Mouse (Mus musculus): Measurements from ENCODE around the gene Pdhb. TPM values are rescaled to one million over a fixed set of nuclear protein-coding genes. Genes with fewer than 3 reads are reported as not detected.
A peak's percentile ranks its signal among the peaks of the same experiment; 100 is the strongest.

Pdhb gene
- 100 to 1,000 TPM; 211 to 216 TPM for total RNA-seq (2021)
- long read RNA-seq, experiment 1, transcript Pdhb-201 (10 exons, 1,513 nt), result major isoform, 136 of 151 reads
- long read RNA-seq, experiment 1, partial matches to known transcripts, result 5 of 151 reads
- long read RNA-seq, experiment 1, other reads (novel, unspliced or antisense), result 5 of 151 reads
- long read RNA-seq, experiment 2, transcript Pdhb-201 (10 exons, 1,513 nt), result major isoform, 226 of 260 reads
- long read RNA-seq, experiment 2, partial matches to known transcripts, result 13 of 260 reads
- long read RNA-seq, experiment 2, other reads (novel, unspliced or antisense), result 14 of 260 reads

DNA sequence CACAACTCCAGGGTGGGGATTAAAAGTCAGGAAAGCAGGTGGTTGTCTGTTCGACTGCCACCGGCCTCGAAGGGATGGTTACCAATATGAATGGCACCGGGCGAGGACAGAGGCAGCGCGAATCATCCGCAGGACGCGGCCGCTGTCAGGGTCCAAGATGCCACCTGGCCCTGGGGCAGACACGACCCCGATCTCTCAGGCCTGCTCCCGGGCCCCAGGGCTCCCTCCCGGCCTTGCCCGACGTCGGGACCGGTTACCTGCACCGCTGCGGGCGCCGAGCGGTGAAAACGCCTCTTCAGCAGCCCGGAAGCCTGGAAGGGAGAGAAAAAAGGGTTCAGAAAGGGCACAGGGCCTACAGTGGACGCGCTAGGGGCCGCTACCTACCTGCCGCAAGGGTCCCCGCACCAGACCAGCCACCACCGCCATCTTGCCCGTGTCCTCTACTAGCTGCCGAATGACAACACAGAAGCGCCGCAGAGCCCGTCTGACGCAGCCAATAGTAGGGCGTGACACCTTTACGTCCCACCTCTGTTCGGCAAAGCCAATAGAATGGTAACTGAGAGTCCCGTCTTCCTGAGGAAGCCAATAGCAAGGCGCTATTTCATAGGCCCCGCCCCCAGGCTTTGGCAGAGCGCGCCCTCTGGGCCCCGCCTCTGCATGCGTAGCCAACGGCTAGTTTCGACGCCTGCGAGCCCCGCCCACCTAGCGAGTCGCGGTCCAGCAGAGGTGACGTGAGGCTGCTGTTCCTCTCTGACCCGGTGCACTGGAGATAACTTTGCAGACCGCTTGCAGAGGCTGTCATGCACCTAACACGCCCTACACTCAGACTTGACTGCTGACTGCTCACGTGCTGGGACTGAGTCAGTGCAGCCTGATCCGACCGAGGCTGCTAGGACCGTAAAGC lies at the start of gene Pdhb:
Gene Pdhb, minus strand, starts transcription at position 519 of the 904 bp plus-strand sequence.
- peak; percentile 97 to 99 for DNase-seq (ENCODE audit: low spot score in 2 of 2)

DNA sequence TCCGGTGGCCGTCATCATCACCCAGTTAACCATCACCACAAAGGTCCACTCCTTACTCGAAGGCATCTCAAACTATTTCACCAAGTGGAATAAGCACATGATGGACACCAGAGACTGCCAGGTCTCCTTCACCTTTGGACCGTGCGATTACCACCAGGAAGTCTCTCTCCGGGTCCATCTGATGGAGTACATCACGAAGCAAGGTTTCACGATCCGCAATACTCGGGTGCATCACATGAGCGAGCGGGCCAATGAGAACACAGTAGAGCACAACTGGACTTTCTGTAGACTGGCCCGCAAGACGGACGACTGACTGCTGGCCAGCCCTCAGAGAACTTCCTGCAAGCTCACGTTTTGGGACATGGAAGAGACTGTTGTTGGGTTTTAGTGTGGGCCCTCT lies 49.7 kb upstream of the Pdhb start:
- no peak for DNase-seq (ENCODE audit: low spot score in 2 of 2)

DNA sequence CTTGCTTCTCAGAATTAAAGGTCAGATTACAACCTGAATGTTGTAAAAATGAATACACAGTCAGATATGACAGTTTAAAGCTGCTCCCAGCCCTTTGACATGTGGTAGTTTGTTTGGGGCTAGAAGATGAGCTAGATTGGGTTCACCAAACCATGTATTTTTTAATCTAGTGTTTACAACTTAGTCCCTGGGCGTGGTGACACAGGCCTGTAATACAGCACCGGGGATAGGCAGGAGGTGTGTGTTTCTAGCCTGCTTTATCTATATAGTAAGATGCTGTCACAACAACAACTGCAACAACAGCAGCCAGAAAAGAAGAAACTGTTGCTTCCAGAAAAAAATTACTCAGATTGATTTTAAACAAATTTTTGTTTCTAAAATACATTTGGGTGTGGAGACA lies 48.1 kb upstream of the Pdhb start:
- no peak for DNase-seq (ENCODE audit: low spot score in 2 of 2)

DNA sequence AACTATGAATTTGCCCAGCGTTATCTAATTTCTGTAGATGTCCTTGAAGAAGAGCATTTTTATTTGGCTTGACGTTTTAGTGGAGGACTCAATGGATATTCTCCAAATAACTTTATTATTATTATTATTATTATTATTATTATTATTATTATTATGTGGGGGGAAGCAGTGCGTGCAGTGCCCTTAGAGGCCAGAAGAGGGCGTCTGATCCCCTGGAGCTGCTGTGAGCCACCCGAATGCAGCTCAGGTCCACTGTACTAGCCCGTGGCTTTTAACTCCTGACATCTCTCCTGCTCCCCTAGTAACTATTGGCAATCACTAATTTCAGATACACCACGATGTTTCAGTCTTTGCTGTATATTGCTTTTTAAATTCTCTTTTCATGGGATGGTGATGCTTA lies 47.5 kb upstream of the Pdhb start:
- DNase-seq (ENCODE audit: low spot score in 2 of 2), result no peak

DNA sequence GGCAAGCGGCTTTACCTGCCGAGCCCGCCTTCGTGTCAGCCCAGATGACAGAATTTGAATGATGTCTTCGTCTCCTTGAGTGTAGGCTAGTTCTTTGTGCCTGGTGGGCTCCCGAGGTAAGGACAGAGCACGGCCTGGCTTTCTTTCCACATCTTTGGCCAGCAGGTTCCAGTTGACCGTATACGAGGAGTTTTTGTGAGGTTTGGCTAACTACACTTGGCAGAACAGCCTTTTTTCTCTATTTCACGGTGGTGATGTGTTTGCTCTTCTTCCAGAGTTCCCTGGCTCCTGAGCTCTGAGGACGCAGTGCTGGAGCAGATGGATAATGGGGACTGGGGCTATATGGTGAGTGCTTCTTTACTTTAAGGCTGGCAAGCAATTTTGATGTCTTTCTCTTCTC lies 47.1 kb upstream of the Pdhb start:
- no peak for DNase-seq (ENCODE audit: low spot score in 2 of 2)

DNA sequence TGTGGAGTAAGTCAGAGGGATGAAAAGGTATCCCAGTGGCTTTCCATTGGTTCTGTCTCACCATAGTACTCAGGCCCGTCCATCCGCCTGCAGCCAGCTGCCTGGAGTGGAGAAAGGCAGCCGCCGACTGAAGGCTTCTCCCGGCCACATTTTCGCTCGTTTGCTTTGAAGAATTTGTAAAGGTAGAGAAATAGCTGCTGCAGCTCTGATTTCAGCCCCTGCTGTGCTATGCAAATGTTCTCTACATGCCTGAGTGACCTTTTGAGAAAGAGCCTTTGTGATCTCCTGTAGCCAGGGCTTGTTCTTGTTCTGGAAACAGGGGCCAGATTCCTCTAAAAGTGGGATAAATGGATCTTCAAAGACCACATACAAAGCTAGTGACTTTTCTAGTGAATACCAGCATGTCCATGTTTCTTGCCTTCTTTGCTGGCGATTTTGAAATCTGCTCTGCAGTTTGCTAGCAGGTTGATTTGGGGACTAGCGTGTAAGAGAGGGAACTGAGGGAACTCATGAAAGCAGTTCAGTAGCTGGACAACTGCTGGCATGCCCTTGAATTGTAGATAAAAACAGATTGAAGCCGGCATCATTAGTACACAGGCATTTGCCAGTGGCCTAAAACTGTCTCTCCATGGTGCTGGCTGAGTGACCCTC lies 46.0 kb upstream of the Pdhb start:
- no peak for DNase-seq (ENCODE audit: low spot score in 2 of 2)

DNA sequence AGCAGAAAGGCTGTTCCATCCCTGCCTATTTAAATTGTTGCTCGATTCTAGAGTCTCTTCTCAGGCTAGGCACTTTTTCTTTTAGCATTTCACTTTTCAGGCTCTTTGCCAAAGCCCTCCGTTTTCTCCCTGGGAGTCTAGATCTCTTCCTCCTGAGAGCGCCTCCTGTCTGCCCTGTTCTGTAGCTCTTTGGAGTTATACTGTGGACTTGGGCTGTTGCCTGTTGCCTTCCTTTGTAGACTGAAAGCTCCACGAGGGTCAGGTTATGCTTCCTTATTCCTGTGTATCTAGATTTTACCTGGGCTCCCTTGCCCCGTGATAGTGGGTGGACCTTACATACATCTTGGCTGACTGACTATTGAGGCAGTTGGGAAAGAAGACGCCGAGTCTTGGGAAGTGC lies 45.4 kb upstream of the Pdhb start:
- DNase-seq (ENCODE audit: low spot score in 2 of 2), result no peak

DNA sequence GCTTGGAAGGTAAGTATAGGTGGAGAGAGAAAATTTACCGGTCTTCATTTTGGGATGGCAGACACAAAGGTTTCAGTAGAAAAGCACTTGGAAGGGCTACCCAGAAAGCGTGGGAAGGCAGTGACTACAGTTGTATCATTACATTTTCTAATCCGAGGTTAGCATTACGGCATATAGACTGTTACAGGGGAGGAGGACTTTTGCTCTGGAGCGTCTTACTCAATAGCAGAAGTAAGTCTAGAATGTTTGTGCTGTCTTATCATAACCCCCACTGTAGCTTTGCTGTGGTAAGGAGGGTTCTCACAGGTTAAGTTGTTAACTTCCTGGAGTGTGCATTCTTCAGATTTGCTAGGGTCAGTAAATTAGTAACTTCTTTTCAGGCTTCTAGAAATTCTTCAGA lies 43.3 kb upstream of the Pdhb start:
- DNase-seq (ENCODE audit: low spot score in 2 of 2), result no peak

DNA sequence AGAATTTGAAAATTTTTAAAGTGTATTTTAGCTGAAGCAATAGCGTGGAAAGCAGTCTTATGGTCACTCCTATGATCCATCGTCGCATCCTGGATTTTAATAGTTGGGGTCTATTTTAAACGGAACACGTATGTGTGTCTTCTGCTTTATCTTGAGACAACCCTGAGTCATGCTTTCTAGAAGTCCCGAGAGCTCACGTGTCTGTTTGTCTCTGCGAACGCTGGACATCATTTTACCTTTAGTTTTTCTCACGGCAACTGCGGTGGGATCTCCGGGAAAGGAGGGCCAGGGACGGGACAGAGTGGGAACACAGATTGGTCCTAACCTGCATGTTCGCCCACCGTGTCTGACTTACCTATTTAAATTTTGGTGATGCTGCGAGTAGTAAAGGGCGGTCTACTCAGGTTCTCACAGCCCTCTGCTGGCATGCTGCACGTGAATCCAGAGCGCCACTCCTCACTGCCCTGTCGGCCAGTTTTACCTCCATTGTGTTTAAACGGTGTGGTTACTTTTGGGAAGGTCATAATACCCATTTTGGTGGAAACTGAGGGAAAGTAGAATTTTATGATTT lies 42.5 kb upstream of the Pdhb start:
- DNase-seq (ENCODE audit: low spot score in 2 of 2), result no peak

DNA sequence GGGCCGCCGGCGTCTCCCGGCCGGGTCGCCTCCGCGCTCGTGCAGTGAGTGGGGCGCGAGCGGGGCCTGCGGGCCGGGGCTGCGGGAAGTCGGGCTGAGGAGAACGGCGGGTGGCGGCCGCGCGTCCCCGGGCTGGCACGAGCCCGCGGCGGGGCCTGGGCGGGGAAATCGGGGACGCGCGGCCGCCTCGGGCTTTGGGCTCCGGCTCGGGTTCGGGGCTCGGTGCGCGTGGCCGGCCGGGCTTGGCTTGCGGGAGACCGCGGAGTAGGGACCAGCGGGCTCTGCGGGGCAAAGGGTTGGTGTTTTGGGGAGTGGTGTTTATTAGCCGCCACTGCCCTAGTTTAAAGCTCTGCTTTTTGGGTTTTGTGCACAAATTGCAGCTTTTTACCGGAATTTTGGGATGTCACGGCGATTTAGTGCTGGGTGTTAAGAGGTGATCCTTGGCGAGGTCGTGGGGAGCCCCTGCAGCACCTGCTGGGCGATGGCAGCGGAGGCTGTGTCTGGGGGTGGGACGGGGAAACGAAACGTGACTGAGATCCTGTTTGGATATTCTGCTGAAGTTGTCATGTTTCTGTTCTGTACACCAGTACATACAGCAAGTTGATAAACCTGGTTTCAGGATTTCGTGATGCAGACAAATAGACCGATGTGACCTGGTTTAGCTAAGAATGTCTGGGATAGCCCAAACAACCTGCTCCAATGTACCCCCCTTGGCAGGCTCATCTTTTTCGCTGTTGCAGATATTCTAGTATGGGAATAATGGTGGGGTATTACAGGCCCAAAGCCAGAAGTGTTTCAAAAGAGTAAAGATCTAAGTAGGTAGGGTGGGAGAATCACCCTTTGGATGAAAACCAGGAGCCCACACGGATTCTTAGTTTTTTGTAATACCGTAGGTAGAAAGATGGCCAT lies 41.7 kb upstream of the Pdhb start:
- DNase-seq (ENCODE audit: low spot score in 2 of 2), result peak in 1 of 2 experiments; percentile 72

DNA sequence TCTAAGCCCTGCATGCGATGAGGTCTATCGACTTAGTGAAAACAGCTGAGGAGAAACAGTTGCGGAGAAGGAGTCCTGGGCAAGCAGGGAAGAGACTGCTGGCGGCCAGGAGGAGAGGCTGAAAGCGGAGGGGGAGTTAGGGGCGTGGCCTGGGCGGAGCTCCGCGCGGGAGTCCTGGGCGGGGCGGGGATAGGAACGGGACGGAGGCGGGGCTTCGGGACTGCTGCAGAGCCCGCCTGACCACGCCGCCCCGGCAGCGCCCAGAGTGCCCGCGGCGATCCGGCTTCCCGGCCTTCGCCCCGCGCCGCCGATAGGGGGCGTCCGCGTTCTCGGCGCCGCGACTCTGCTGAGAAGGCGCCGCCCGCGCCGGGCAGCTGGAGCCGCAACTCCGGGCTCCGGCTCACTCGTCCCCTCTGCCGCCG lies 41.0 kb upstream of the Pdhb start, which contains the start of gene Kctd6:
Gene Kctd6, plus strand, starts transcription at position 338 of the 422 bp plus-strand sequence.
- DNase-seq (ENCODE audit: low spot score in 2 of 2), result peak; percentile 95 to 97

DNA sequence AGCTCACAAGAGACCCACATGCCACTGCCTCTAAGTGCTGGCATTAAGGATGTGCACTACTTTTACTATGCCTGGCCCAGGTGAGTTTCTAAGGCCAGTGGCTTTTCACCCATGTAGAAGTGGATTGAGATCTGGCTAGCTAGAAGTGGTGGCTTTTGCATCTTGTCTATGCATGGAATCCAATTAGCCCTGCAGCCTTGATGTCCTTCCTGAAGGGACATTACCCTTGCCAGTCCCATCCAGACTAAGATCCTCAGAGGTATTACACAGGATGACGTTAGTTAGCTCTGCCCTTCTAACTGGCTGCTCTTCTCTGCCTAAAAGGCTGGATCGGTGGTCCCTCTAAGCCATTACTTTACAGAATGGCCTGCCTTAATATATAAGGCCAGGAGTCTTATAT lies 40.2 kb upstream of the Pdhb start:
- DNase-seq (ENCODE audit: low spot score in 2 of 2), result no peak

DNA sequence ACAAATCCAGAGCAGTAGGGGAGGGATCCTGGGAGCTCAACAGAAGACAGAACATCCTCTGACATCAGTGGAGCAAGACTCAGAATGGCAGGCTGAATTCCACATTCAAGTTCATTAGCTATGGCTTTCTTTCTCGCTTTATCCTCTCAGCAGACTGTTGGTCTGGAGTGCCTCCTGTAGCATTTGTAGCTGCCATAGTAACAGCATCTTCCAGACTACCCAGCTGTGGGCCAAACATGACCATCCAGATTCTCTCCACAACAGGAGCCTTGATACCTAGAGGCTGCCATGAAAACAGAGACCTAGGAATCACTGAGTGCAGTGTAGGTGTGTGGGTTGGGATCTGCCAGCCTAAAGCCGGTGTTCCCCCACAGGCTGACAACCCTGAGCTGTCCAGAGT lies 37.1 kb upstream of the Pdhb start:
- no peak for DNase-seq (ENCODE audit: low spot score in 2 of 2)

DNA sequence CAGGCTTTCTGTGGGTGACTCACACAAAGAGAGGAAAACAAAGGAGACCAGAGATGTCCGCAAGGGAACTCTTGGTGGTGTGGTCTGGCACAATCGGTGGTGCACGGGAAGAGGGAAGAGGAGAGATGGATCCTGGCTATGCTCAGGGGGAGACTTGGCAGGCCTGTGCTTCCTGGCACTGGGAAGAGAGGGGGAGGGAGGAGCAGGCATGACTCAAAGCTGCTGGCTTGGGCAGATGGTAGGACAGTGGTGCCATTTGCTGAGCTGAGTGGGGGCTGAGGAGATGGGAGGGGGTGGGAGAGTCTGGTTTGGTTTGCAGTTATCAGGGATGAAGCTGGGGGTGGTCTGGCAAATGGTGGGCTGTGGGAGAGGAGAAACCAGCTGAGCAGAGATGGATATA lies 36.1 kb upstream of the Pdhb start:
- DNase-seq (ENCODE audit: low spot score in 2 of 2), result peak; percentile 78 to 84

DNA sequence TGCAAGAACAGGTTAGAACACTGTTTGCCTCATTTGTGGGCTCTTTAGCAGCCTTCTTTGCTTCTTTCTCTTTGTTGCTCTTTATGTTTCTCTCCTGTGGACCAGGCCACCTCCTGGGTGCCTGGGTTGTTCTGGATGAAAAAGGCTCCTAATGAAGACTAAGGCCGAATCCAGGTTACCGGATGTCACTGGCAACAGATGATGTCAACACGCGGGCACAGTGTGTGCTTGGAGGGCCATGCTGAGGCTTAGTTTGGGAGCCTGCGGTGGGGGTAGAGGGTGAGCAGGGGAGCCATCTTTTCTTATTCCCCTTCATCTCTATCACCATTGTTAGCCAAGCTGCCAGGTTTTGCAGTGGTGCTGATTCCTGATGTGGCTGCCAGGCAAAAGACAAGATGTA lies 34.7 kb upstream of the Pdhb start:
- DNase-seq (ENCODE audit: low spot score in 2 of 2), result no peak

DNA sequence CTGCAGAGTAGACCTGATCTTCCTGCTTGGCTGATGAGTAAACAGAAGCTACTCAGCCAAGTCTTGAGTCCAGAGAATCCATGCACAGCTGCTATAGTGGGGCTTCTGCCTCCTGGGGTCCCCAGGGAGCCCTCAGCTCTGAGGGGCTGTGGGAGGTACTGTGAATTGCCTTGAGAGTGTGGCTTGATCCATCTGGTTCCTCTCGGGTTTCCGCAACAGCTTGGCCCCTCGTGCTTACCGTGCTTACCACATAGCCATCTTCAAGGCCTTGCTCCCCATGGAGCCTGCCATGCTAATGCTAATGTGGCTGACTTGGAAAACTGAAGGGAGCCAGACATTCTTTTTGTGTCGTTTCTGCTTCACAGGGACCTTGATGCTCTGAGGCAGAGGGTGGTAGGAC lies 34.3 kb upstream of the Pdhb start:
- no peak for DNase-seq (ENCODE audit: low spot score in 2 of 2)

DNA sequence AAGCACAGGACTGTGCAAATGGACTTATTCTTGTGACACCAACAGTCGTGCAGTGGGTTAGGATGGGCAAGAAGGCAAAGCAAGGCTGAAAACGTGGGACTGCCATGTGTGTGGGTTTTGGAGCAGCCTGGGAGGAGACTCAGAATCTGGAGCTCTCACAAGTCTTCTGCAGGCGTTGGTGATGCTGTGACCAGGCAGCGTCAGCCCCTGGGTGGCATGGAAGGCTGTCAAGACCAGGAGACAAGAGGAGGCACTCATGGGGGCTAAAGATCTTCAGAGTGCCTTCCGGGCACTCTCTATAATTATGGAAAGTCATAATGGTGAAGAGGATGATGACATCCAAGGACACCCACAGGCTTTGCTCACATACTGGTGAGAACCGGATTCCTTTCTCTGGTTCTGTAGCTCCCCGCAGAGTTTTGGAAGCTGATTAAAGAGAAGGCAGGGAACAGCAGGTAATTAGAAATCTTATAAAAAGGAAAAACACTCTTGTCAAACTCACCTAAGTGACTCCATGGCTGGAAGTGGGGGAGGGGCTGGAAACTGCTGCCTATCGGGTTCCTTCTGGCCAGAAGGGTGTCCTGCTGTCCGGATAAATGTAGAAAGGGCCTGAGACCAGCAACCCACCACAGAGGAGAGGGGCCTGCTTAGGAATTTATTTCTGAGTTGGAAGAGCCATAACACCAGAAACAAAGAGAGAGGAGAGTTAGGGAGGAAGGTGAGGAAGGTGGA lies 33.5 kb upstream of the Pdhb start:
- DNase-seq (ENCODE audit: low spot score in 2 of 2), result no peak

DNA sequence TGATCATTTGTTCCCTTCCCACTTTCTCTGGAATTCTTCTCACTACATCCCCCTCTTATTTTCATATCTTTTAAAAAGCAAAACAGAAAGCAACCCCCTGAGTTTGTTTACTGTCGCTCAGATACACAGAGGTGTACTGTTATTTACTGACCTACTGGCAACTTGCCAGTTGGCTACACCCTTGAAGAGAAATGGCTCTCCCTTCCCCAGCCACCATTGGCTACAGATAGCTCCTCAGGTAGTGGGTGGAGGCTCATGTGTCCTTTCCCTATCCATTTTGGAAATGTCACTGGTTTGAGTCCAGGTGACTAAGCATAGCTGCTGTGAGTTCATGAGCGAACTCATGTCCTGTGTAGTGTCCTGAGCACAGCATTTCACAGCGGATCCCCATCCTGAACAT lies 28.9 kb upstream of the Pdhb start:
- no peak for DNase-seq (ENCODE audit: low spot score in 2 of 2)

DNA sequence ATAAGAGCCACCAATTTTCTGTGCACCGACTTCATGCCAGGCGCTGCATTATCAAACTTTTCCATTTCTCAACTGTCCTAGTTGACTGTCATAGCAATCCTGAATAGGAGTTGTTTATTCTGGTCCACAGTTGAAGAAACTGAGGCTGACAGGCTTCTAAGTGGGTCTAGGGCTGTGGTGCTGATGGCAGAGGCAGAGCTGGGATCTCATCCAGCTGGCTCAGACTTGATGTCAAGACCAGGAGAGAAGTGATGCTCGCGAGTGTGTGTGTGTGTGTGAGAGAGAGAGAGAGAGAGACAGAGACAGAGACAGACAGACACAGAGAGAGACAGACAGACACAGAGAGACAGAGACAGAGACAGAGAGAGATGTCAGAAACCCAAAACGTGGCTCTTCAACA lies 27.9 kb upstream of the Pdhb start:
- DNase-seq (ENCODE audit: low spot score in 2 of 2), result no peak

DNA sequence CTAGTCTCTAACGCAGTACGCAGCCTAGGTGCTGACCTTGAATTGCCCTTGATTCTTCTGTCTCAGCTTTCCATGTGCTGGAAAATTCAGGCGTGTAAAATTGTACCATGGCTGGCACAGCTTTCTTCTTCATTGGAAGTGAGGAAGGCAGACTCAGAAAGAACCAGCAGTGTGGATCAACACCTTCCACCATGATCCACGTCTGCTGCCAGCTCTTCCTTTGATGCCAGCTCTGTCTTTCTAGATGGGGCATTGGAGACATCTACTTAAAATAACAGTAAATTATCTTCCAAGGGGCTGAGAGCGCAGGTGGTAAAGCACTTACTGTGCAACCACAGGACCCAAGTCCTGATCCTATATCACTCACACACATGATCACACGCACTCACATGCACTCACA lies 19.9 kb upstream of the Pdhb start:
- DNase-seq (ENCODE audit: low spot score in 2 of 2), result no peak
